Mouse (Mus musculus) erythroblast, embryonic 14.5 days (primary cell): ENCODE measurements around the gene Lins1.

Experiments used
- GATA1 ChIP-seq: IDR thresholded peaks from 2 replicates; pipeline ENCODE4 v1.6.1; 2012; ENCODE audit warnings: low read length, inconsistent platforms, mixed read lengths
- TAL1 ChIP-seq: IDR thresholded peaks from 3 replicates; pipeline ENCODE4 v1.6.1; 2012; ENCODE audit warnings: low read length, inconsistent platforms, mixed read lengths

GRCm38 (mm10) chr7:66660291-66660690, 29.4 kb upstream of the Lins1 start:
- TF ChIP-seq TAL1 (no peak), GATA1 (no peak)
